Mouse (Mus musculus) MEL (cell line): ENCODE data around the gene Gpd1l.

Experiments
- CTCF ChIP-seq, 3 experiments: IDR thresholded peaks in 2 of 3; conservative IDR thresholded peaks in 1 of 3; 2 replicates each; pipeline ENCODE4 v1.5.1; 2011 to 2012; ENCODE audit warnings: low read length in 3 of 3, low read depth in 2 of 3, mild to moderate bottlenecking in 2 of 3, improper control_type of control experiment in 1 of 3, inconsistent platforms in 1 of 3, mixed read lengths in 1 of 3, moderate library complexity in 1 of 3; ENCODE audit not compliant: control insufficient read depth in 1 of 3, insufficient read depth in 1 of 3, poor library complexity in 1 of 3, severe bottlenecking in 1 of 3
- E2F4 ChIP-seq: IDR thresholded peaks from 2 replicates; pipeline ENCODE4 v1.6.1; 2011; ENCODE audit warnings: low read depth, low read length, improper control_type of control experiment, borderline replicate concordance
- EP300 ChIP-seq, 2 experiments: IDR thresholded peaks; 2 replicates each; pipeline ENCODE4 v1.6.1; 2011; ENCODE audit warnings: improper control_type of control experiment in 2 of 2, low read length in 2 of 2, low read depth in 1 of 2, mild to moderate bottlenecking in 1 of 2
- ETS1 ChIP-seq: IDR thresholded peaks from 2 replicates; pipeline ENCODE4 v1.6.1; 2012; ENCODE audit warnings: low read depth, mild to moderate bottlenecking, inconsistent platforms, low read length, improper control_type of control experiment, moderate library complexity
- GATA1 ChIP-seq: IDR thresholded peaks from 2 replicates; pipeline ENCODE4 v1.6.1; 2011; ENCODE audit warnings: low read depth, low read length, improper control_type of control experiment
- MAX ChIP-seq: IDR thresholded peaks from 2 replicates; pipeline ENCODE4 v1.6.1; 2011; ENCODE audit warnings: low read length, improper control_type of control experiment
- MAZ ChIP-seq: IDR thresholded peaks from 2 replicates; pipeline ENCODE4 v1.6.1; 2012; ENCODE audit warnings: low read depth, mild to moderate bottlenecking, inconsistent platforms, low read length, improper control_type of control experiment
- NRF1 ChIP-seq: IDR thresholded peaks from 2 replicates; pipeline ENCODE4 v1.6.1; 2014; ENCODE audit warnings: low read depth, mild to moderate bottlenecking, inconsistent platforms, low read length, improper control_type of control experiment, moderate library complexity; ENCODE audit not compliant: poor library complexity, insufficient read depth, severe bottlenecking
- POLR2A ChIP-seq, 2 experiments: IDR thresholded peaks; 2 replicates each; pipeline ENCODE4 v1.6.1; 2011 to 2012; ENCODE audit warnings: low read length in 2 of 2, mild to moderate bottlenecking in 2 of 2, control low read depth in 1 of 2, improper control_type of control experiment in 1 of 2, low read depth in 1 of 2, moderate library complexity in 1 of 2; ENCODE audit not compliant: control insufficient read depth in 1 of 2, insufficient read depth in 1 of 2, poor library complexity in 1 of 2
- POLR2AphosphoS2 ChIP-seq: IDR thresholded peaks from 2 replicates; pipeline ENCODE4 v1.6.1; 2011; ENCODE audit warnings: low read length, improper control_type of control experiment
- UBTF ChIP-seq: IDR thresholded peaks from 2 replicates; pipeline ENCODE4 v1.6.1; 2012; ENCODE audit warnings: low read depth, mild to moderate bottlenecking, inconsistent platforms, low read length, improper control_type of control experiment, moderate library complexity, borderline replicate concordance; ENCODE audit not compliant: insufficient read depth
- USF2 ChIP-seq, 2 experiments: IDR thresholded peaks; 2 replicates each; pipeline ENCODE4 v1.6.1; 2011 to 2012; ENCODE audit warnings: improper control_type of control experiment in 2 of 2, low read length in 2 of 2, borderline replicate concordance in 1 of 2, inconsistent platforms in 1 of 2, low read depth in 1 of 2, mild to moderate bottlenecking in 1 of 2; ENCODE audit not compliant: insufficient read depth in 1 of 2

DNA sequence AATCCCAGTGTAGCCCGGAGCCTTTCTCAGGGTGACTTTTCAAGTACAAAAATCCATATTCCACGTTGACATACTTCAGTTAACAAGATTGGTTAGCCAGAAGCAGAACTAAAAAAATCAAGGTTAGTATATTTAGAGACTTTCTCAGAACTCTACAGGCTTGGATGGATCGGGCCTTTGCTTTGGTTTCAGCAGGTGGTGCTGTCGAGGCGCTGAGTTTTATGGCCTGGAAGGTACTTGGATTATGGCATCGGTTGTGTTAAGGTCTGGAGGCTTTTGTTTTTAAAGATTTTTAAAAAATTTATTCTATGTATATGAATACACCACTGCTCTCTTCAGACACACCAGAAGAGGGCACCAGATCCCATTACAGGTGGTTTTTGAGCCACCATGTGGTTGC is 11.8 kb upstream of the Gpd1l start:
- TF ChIP-seq ETS1 (no peak), CTCF (IDR thresholded peaks at IDR 0.05 in 2 of 3, conservative IDR thresholded peaks at IDR 0.05 in 1 of 3; ENCODE audit: control insufficient read depth in 1 of 3, insufficient read depth in 1 of 3, low read depth in 2 of 3, low read length in 3 of 3, poor library complexity in 1 of 3, severe bottlenecking in 1 of 3) (no peak), EP300 (IDR thresholded peaks at IDR 0.05; ENCODE audit: low read depth in 1 of 2, low read length in 2 of 2) (no peak), USF2 (IDR thresholded peaks at IDR 0.05; ENCODE audit: borderline replicate concordance in 1 of 2, insufficient read depth in 1 of 2, low read depth in 1 of 2, low read length in 2 of 2) (no peak), E2F4 (no peak), MAX (no peak), POLR2AphosphoS2 (no peak), NRF1 (no peak), POLR2A (IDR thresholded peaks at IDR 0.05; ENCODE audit: control insufficient read depth in 1 of 2, insufficient read depth in 1 of 2, low read depth in 1 of 2, low read length in 2 of 2, poor library complexity in 1 of 2) (no peak), GATA1 (no peak), MAZ (no peak), UBTF (no peak)
